17 mouse cellular contexts compared by ENCODE assay signal in the genomic region with DNA sequence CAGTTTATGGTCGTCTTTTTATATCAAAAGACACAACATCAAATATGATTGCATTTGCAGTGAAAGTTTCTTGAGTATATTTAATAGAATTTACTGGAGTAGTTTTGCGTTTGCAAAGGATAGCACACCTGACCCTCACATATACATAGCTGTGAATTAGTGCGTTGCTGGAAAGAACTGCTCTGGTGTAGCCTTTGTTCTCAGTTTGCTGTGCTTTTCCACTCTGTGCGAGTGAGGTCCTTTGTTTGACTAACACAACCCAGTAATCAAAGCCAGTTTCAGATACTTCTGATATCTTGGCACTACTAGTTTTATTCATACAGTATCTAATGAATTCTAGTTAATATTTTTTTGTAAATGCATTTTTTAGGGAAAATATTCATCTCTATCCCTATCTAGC.
"Had no signal": no experiment of that assay in that cellular context is flagged by ENCODE, and none has a peak within 500 bp of the region (broad histone marks: within the 10 kb centered on the region; RNA-seq: fewer than 3 reads in every experiment).

No protein-coding gene starts in this region.

- ATAC-seq: liver, postnatal 0 days; lung, postnatal 0 days had no signal

- H3K4me3 ChIP-seq: liver, embryonic 15.5 days; lung, embryonic 15.5 days; megakaryocyte, embryonic 14.5 days; neural tube, embryonic 12.5 days; stomach, embryonic 15.5 days had no signal

- H3K27ac ChIP-seq: liver, embryonic 15.5 days; lung, embryonic 15.5 days; macrophage; neural tube, embryonic 12.5 days; stomach, embryonic 15.5 days; stomach, postnatal 0 days had no signal

- H3K4me2 ChIP-seq: liver, embryonic 15.5 days; lung, embryonic 15.5 days; neural tube, embryonic 12.5 days; stomach, embryonic 15.5 days had no signal

- DNase-seq: liver, postnatal 0 days; lung, adult 2 months; lung, postnatal 14 days; lung, postnatal 36 days; midbrain, embryonic 14.5 days; right cerebral cortex, postnatal 14 days; thymus, adult 2 months; thymus, postnatal 25 days; thymus, postnatal 4 days had no signal

- H3K27me3 ChIP-seq: liver, embryonic 15.5 days; lung, embryonic 15.5 days; megakaryocyte, embryonic 14.5 days; neural tube, embryonic 12.5 days; stomach, embryonic 15.5 days had no signal

- H3K9ac ChIP-seq: liver, embryonic 15.5 days; liver, postnatal 0 days; lung, embryonic 15.5 days; neural tube, embryonic 12.5 days; stomach, embryonic 15.5 days had no signal

- H3K4me1 ChIP-seq: liver, embryonic 15.5 days; lung, embryonic 15.5 days; neural tube, embryonic 12.5 days; stomach, embryonic 15.5 days had no signal

- H3K9me3 ChIP-seq: liver, embryonic 15.5 days; lung, embryonic 15.5 days; megakaryocyte, embryonic 14.5 days; neural tube, embryonic 12.5 days; stomach, embryonic 15.5 days had no signal

- H3K36me3 ChIP-seq: liver, embryonic 15.5 days; lung, embryonic 15.5 days; neural tube, embryonic 12.5 days; stomach, embryonic 15.5 days had no signal
